Mouse (Mus musculus): ENCODE data around the gene Vps33a. TPM values are rescaled to one million over a fixed set of nuclear protein-coding genes. Genes with fewer than 3 reads are reported as not detected.
"Not testable (repeated sequence)": the region's sequence is repeated elsewhere in the genome, so short reads cannot be mapped to it uniquely, and the experiment has no call there.

The Vps33a gene
- polyA plus RNA-seq, 1 experiment from 2014 or later: 34.5 TPM

DNA sequence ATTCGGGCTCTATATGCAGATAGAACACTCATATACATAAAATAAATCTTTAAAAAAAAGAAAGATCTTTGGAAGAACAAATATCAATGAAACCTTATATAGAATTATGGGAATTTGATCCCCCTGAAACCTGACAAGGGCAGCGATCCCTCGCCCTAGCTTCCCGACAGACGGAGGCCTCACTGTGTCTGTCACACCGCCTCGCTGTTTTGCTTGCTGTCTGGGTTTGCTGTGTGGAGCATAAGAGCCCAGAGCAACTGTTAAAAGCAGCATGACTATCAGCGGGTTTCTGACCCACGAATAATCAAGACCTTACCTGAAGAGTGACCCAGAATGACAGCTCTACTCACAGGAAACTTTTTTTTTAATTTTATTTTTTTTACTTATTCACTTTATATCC, 52.2 kb downstream of the Vps33a start:
- Histone ChIP-seq H3K36me3 (ENCODE audit: control insufficient read depth, insufficient read depth, low read length) (peaks cover 27% of the 10 kb centered on the region), H3K4me1 (ENCODE audit: control insufficient read depth, insufficient read depth, low read length) (peaks cover 4% of the 10 kb centered on the region; the same call in 1 of the 2 replicates), H3K4me3 (ENCODE audit: low read length) (no peak overlapping the region), H3K9ac (ENCODE audit: low read depth, low read length) (no peak overlapping the region), H3K9me3 (ENCODE audit: control insufficient read depth, low read length) (no peaks in the 10 kb centered on the region), H3K4me2 (replicated peaks; ENCODE audit: low read depth, low read length) (no peak overlapping the region), H3K27me3 (ENCODE audit: control insufficient read depth, insufficient read depth, low read length) (no peaks in the 10 kb centered on the region), H3K27ac (ENCODE audit: low read depth, low read length) (no peak overlapping the region)
- 74% methylated on average over 9 of the region's 9 CpGs for WGBS
- no peak for ATAC-seq (ENCODE audit: low FRiP score, low TSS enrichment)

GRCm38 (mm10) chr5:123514871-123515270, 58.0 kb downstream of the Vps33a start:
- no peak overlapping the region for H3K4me3 ChIP-seq (ENCODE audit: low read length)
- H3K27ac ChIP-seq (ENCODE audit: low read depth, low read length): no peak overlapping the region
- H3K36me3 ChIP-seq (ENCODE audit: control insufficient read depth, insufficient read depth, low read length): peaks cover 36% of the 10 kb centered on the region
- 90% methylated on average over 5 of the region's 5 CpGs for WGBS
- H3K9me3 ChIP-seq (ENCODE audit: control insufficient read depth, low read length): no peaks in the 10 kb centered on the region
- H3K9ac ChIP-seq (ENCODE audit: low read depth, low read length): no peak overlapping the region
- H3K4me1 ChIP-seq (ENCODE audit: control insufficient read depth, insufficient read depth, low read length): no peaks in the 10 kb centered on the region
- H3K4me2 ChIP-seq (replicated peaks; ENCODE audit: low read depth, low read length): no peak overlapping the region
- ATAC-seq (ENCODE audit: low FRiP score, low TSS enrichment): no peak
- H3K27me3 ChIP-seq (ENCODE audit: control insufficient read depth, insufficient read depth, low read length): no peaks in the 10 kb centered on the region; the same call in 1 of the 2 replicates

DNA sequence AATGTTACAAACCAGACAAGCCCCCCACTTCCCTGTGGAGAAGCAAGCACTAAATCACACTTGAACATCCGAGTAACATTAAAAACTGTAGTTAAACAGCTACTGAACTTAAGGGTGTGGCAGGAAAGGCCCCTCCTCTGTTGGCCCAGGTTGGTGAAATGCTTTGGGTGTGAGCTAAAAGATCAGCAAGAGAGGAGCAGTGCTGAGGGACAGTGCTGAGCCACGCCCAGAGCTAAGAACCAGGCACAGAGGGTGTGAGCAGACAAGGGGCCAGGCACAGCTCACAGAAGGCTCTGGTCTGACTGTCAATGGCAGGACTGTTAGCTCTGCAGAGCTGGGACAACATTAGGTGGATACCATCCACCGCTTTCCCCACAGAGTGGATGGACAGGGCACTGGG, 60.7 kb downstream of the Vps33a start:
- 71% methylated on average over 3 of the region's 3 CpGs for WGBS
- no peaks in the 10 kb centered on the region for H3K9me3 ChIP-seq (ENCODE audit: control insufficient read depth, low read length)
- no peak overlapping the region for H3K9ac ChIP-seq (ENCODE audit: low read depth, low read length)
- peaks cover 21% of the 10 kb centered on the region for H3K36me3 ChIP-seq (ENCODE audit: control insufficient read depth, insufficient read depth, low read length)
- no peak overlapping the region for H3K27ac ChIP-seq (ENCODE audit: low read depth, low read length)
- H3K4me1 ChIP-seq (ENCODE audit: control insufficient read depth, insufficient read depth, low read length): no peaks in the 10 kb centered on the region
- peaks cover 9% of the 10 kb centered on the region for H3K27me3 ChIP-seq (ENCODE audit: control insufficient read depth, insufficient read depth, low read length)
- ATAC-seq (ENCODE audit: low FRiP score, low TSS enrichment): no peak
- no peak overlapping the region for H3K4me2 ChIP-seq (replicated peaks; ENCODE audit: low read depth, low read length)
- no peak overlapping the region for H3K4me3 ChIP-seq (ENCODE audit: low read length)

DNA sequence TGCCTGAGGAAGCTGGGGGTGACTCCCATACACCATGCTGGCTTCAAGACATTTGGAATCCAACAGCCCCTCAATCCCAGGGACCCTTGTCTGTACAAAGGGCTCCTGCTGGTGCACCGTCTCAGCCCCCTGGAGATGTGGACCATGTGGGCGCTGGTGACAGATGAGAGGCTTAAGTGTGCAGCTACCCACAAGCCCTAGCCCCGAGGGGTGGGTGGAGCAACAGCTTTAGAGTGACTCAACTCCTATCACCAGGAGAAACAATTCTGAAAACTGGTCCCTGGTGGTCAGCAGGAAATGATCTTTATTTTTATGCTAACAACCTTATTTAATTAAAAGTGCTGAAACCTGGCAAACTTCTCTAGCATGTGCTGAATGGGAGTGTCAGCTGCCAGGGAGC, 61.4 kb downstream of the Vps33a start:
- not testable (repeated sequence) for ATAC-seq (ENCODE audit: low FRiP score, low TSS enrichment); H3K4me2 ChIP-seq (replicated peaks; ENCODE audit: low read depth, low read length); H3K9ac ChIP-seq (ENCODE audit: low read depth, low read length); H3K4me1 ChIP-seq (ENCODE audit: control insufficient read depth, insufficient read depth, low read length); H3K4me3 ChIP-seq (ENCODE audit: low read length); H3K9me3 ChIP-seq (ENCODE audit: control insufficient read depth, low read length); H3K27ac ChIP-seq (ENCODE audit: low read depth, low read length)
- WGBS: 87% methylated on average over 3 of the region's 3 CpGs
- peaks cover 17% of the 10 kb centered on the region for H3K36me3 ChIP-seq (ENCODE audit: control insufficient read depth, insufficient read depth, low read length)
- peaks cover 13% of the 10 kb centered on the region for H3K27me3 ChIP-seq (ENCODE audit: control insufficient read depth, insufficient read depth, low read length)

DNA sequence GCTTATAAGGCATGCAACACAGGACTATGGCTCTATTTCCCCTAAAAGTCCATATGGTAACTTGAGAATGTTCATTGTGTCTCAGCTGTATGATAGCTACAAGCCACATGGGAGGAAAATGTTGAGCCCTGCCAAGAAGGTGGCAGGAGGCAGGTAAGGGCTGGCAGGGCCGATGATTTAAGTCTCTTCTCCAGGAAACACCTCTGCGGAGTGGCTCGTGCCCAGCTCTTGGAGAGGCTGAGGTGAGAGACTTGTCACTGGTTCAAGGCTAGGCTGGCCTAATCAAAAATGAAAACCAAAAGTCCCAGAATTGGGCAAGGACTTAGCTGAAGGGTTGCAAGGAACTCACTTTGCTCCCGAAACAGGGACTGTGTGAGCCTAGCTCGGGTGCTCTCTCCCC, 62.7 kb downstream of the Vps33a start, which contains the start of gene B3gnt4:
Gene B3gnt4 (plus strand): TSS at position 301 of the 400 bp plus-strand sequence.
- WGBS: 83% methylated on average over 5 of the region's 5 CpGs
- H3K4me2 ChIP-seq (replicated peaks; ENCODE audit: low read depth, low read length): no peak within 1 kb of the TSS

DNA sequence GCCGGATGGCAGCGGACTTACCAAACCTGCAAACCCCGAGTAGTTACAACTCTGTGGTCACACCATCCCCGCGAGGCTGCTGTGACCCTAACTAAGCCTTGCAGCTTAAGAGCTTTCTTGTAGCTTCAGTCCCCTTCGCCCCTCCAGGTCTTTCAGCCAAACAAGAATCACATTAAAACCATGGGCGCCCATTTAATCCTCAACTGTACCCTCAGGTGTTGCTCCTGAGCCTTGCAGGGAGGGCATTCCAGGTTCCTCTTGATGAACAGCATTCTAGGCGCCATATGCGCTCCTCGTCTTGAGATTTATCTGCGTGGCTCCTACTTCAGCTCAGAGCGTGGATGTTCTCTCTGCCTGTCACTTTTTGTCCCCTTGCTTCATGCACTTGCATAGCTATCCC, 63.9 kb downstream of the Vps33a start:
- Histone ChIP-seq H3K4me1 (ENCODE audit: control insufficient read depth, insufficient read depth, low read length) (no peaks in the 10 kb centered on the region), H3K4me3 (ENCODE audit: low read length) (peak overlapping the region; percentile 61), H3K4me2 (replicated peaks; ENCODE audit: low read depth, low read length) (peak overlapping the region; percentile 89), H3K9me3 (ENCODE audit: control insufficient read depth, low read length) (no peaks in the 10 kb centered on the region), H3K9ac (ENCODE audit: low read depth, low read length) (peak overlapping the region; percentile 58; the same call in 1 of the 2 replicates), H3K36me3 (ENCODE audit: control insufficient read depth, insufficient read depth, low read length) (peaks cover 2% of the 10 kb centered on the region; the same call in 1 of the 2 replicates), H3K27me3 (ENCODE audit: control insufficient read depth, insufficient read depth, low read length) (peaks cover 14% of the 10 kb centered on the region), H3K27ac (ENCODE audit: low read depth, low read length) (no peak overlapping the region)
- no peak for ATAC-seq (ENCODE audit: low FRiP score, low TSS enrichment)
- WGBS: 8% methylated on average over 12 of the region's 12 CpGs

More for the DNA sequence above, 62.7 kb downstream of the Vps33a start, which contains the start of gene B3gnt4:
- ATAC-seq (ENCODE audit: low FRiP score, low TSS enrichment): no peak
- Histone ChIP-seq H3K27ac (ENCODE audit: low read depth, low read length) (no peak within 1 kb of the TSS), H3K4me3 (ENCODE audit: low read length) (no peak within 1 kb of the TSS), H3K9me3 (ENCODE audit: control insufficient read depth, low read length) (no peaks in the 10 kb centered on the region), H3K9ac (ENCODE audit: low read depth, low read length) (no peak within 1 kb of the TSS), H3K27me3 (ENCODE audit: control insufficient read depth, insufficient read depth, low read length) (peaks cover 13% of the 10 kb centered on the region), H3K36me3 (ENCODE audit: control insufficient read depth, insufficient read depth, low read length) (peaks cover 4% of the 10 kb centered on the region; the same call in 1 of the 2 replicates), H3K4me1 (ENCODE audit: control insufficient read depth, insufficient read depth, low read length) (no peaks in the 10 kb centered on the region)

DNA sequence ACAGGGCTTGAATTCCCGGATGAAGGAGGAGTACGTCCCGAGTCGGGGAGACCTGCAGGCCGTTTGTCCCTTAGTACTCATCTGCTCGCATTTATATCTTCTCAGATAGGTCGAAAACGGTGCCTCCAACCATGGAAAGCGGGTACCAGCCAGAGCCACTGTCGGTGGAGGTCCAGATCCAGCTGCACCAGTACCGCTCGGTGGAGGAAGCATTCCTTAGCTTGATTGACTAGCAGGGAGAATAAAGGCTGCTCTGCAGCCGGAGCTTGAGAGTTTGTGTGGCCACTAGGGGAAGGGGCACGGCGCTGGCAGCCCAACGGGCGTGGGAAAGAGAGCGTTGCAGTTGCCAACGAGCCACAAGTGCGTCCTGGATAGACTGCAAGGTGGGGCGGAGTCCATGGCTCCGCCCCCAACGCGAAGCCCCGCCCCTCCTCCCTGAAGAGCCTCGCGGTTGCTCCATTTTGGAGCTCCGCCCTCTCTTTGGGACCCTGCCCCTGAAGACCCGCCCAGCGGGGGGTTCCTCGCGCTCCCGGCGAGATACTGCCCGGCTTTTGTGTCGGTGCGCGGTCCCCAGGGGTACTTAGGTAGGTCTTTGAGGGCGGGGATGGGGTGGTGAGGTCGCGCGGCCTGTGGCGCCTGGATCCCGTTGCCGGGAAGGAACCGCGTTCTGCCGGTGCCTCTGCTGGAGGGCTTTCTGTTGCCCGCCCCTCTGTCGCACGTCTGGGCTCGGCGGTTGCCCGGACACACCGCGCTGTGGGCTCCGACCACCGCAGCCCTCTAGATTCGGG, 64.7 kb downstream of the Vps33a start:
- peak; percentile 94 for ATAC-seq (ENCODE audit: low FRiP score, low TSS enrichment)
- no peaks in the 10 kb centered on the region; the same call in 1 of the 2 replicates for H3K36me3 ChIP-seq (ENCODE audit: control insufficient read depth, insufficient read depth, low read length)
- H3K9ac ChIP-seq (ENCODE audit: low read depth, low read length): peak overlapping the region; percentile 58; the same call in 1 of the 2 replicates
- H3K4me3 ChIP-seq (ENCODE audit: low read length): peak overlapping the region; percentile 61
- no peak overlapping the region for H3K27ac ChIP-seq (ENCODE audit: low read depth, low read length)
- H3K27me3 ChIP-seq (ENCODE audit: control insufficient read depth, insufficient read depth, low read length): peaks cover 16% of the 10 kb centered on the region
- no peaks in the 10 kb centered on the region for H3K9me3 ChIP-seq (ENCODE audit: control insufficient read depth, low read length)
- no peaks in the 10 kb centered on the region for H3K4me1 ChIP-seq (ENCODE audit: control insufficient read depth, insufficient read depth, low read length)
- WGBS: under 1% methylated on average over 58 of the region's 59 CpGs
- peak overlapping the region; percentile 89 for H3K4me2 ChIP-seq (replicated peaks; ENCODE audit: low read depth, low read length)

GRCm38 (mm10) chr5:123501973-123502372, 70.9 kb downstream of the Vps33a start:
- H3K27ac ChIP-seq (ENCODE audit: low read depth, low read length): no peak overlapping the region
- no peak for ATAC-seq (ENCODE audit: low FRiP score, low TSS enrichment)
- peaks cover 5% of the 10 kb centered on the region; the same call in 1 of the 2 replicates for H3K27me3 ChIP-seq (ENCODE audit: control insufficient read depth, insufficient read depth, low read length)
- no peak overlapping the region for H3K4me2 ChIP-seq (replicated peaks; ENCODE audit: low read depth, low read length)
- no peaks in the 10 kb centered on the region for H3K9me3 ChIP-seq (ENCODE audit: control insufficient read depth, low read length)
- no peaks in the 10 kb centered on the region for H3K36me3 ChIP-seq (ENCODE audit: control insufficient read depth, insufficient read depth, low read length)
- H3K9ac ChIP-seq (ENCODE audit: low read depth, low read length): no peak overlapping the region
- H3K4me3 ChIP-seq (ENCODE audit: low read length): no peak overlapping the region
- 85% methylated on average over 4 of the region's 4 CpGs for WGBS
- H3K4me1 ChIP-seq (ENCODE audit: control insufficient read depth, insufficient read depth, low read length): no peaks in the 10 kb centered on the region

DNA sequence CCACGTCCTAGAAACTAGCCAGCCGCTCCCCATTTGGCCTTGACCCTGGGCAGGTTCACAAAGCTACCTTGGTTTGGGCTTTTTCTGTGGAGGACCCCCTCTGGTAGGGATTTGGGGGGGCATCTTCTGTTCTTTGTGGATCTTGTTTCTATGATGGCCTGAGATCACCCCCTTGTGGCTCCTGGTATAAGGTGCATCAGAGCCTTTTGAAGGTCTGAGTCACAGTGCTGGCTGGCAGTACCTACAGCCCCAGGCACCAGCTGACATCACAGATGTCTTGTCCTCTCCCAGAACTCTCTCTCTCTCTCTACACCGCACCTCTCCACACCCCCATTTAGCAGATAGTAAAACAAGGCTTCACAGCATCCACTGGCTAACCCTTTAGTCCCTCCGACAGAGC, 73.1 kb downstream of the Vps33a start:
- no peaks in the 10 kb centered on the region for H3K9me3 ChIP-seq (ENCODE audit: control insufficient read depth, low read length)
- ATAC-seq (ENCODE audit: low FRiP score, low TSS enrichment): no peak
- WGBS: 49% methylated on average over 4 of the region's 4 CpGs

More for the DNA sequence above, 73.1 kb downstream of the Vps33a start:
- Histone ChIP-seq H3K27ac (ENCODE audit: low read depth, low read length) (no peak overlapping the region), H3K36me3 (ENCODE audit: control insufficient read depth, insufficient read depth, low read length) (no peaks in the 10 kb centered on the region), H3K4me2 (replicated peaks; ENCODE audit: low read depth, low read length) (no peak overlapping the region), H3K4me3 (ENCODE audit: low read length) (no peak overlapping the region), H3K9ac (ENCODE audit: low read depth, low read length) (no peak overlapping the region), H3K27me3 (ENCODE audit: control insufficient read depth, insufficient read depth, low read length) (peaks cover 3% of the 10 kb centered on the region; the same call in 1 of the 2 replicates), H3K4me1 (ENCODE audit: control insufficient read depth, insufficient read depth, low read length) (no peaks in the 10 kb centered on the region)
